Mouse (Mus musculus) 3T3-L1 (cell line): ENCODE data around the gene Plekha7.
A peak's percentile ranks its signal among the peaks of the same experiment; 100 is the strongest.

Experiments used
- DNase-seq: peaks from one replicate; pipeline ENCODE4 v3.0.0-alpha.2; 2015; ENCODE audit warnings: low read depth, low spot score

Gene Plekha7

DNA sequence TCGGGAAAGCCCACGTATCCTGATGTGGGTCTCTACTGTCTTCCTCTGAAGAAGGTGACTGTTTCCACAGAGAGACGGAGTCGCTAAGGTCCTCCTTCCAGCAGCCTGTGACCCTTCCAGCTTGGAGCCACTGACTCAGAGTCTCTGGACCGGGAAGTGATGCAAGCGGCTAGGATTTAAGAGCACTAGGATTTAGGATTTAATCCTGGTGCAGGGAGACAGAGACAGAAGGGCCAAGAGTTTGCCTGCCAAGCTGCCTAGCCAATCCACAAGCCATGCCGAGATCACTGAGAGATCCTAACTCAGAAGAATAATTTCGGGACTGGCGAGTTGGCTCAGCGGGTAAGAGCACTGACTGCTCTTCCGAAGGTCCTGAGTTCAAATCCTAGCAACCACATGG is 59.6 kb downstream of the Plekha7 start:
- DNase-seq: no peak

DNA sequence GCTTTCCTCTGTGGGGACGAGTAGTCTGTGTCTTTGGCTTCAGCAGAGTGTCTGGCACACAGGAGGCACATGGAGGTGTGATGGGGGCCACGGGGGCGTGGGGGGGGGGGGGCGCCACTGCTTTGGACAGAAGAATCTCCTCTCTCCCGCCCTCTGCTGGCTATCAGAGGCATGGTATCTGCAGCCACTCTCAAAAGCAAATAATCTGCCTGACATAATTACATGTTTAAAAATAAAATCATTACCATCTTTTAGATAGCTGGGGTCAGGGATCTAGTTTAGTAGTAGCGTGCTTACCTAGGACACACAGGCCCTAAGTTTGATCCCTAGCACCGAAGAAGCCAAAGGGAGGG is 60.8 kb downstream of the Plekha7 start:
- DNase-seq: no peak

DNA sequence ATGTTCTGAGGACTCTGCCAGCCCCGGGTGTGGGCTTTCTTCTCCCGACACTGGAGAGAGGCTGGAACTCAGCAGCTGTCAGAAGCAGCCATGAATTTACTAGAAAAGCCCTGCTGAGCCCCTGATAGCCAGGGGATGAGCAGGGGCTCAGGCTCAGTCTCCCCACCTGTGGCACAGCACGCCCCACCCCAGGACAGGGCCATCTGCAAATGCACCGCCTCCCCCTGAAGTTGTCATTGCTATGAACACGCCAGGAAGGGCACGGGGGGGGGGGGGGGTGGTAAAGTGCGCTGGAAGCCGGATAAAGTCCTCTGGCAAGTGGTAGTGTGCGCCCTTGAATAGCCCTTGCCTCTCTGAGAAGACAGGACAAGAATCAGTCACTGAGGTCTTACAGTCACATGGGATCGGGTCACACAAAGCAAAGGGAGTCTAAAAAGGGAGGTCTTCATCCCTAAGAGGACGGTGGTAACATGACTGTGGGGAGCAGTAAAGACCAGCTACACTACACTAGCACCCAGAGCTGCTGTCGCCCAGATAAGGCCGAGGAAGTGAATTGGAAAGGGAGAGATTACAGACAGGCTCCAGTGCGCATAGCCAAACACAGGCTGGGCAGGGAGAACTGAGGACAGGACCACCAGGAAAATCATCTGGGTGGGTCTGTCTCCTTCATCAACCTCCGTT is 61.3 kb downstream of the Plekha7 start:
- no peak for DNase-seq

DNA sequence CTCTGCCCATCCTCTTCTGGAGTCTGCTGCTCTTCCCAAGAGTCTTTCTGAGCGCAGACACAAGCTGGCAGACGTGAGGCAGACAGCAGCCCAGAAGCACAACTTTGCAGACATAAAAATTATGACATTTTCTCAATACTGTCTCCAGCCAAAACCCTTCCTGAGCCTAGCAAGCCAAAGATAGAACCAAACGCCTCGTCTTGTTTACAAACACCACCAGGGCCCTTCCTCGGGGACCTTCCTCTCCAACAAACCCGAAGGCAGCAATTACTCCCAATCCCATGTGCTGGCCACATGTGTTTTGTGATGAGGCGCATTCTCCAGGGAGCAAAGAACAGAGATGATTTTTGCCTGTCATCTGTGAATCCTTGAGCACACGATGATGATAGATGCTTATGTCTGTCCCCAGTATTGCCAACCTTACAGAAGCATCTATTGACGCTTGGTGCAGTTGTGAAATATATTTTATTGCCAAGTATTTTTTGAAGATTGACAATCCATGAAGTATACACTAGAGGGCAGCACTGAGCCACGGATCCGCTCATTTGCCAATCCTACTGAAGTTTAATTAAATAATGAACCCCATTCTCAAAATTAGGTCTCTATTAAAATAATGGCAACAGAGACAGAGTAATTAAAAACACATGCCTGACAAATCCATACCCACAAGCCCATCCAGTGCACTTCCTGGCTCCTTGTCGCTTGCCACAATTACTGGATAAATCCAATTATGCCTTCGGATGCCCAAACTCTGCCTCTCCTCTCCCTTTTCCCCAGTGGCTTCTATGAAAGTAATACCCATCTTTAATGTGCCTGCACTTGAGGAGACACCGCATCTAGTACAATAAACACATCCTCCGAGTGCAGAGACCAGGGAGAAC is 62.1 kb downstream of the Plekha7 start:
- DNase-seq: peak; percentile 40

DNA sequence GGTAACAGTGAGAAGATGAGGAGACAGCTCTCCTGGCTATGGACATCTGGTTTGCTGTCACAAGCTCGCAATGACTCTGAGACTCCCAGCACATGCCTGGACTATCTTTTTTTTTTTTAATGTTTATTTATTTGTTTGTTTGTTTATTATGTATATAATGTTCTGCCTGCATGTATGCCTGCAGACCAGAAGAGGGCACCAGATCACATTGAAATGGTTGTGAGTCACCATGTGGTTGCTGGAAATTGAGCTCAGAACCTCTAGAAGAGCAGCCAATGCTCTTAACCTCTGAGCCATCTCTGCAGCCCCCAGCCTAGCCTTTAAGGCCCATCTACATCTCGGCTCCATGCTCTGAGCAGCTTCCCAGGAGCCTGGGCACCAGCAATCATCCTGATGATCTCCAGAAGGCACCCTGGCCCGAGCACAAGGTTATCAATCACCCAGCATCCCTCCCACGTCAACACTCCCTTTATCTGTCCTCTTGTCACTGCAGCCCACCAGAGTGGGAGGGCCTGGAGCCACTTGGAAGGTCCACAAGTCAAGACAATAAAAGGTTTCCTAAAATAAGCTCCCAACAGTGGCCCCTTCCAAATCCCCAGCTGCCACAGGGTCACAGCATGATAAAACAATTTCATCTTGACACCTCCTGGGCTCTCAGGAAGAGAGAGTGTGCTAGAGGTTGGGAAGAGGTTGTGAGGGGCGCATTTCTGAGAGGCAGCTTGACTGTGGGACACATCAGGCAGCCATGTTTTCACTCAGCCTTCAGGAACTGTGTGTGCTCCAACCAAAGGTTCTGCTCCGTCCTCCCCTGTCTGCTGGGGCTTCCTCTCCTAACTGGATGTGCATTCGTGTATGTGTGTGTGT is 63.6 kb downstream of the Plekha7 start:
- DNase-seq: peak; percentile 41

GRCm38 (mm10) chr7:116242810-116243209 is 65.4 kb downstream of the Plekha7 start:
- no peak for DNase-seq

GRCm38 (mm10) chr7:116241601-116242000 is 66.6 kb downstream of the Plekha7 start:
- DNase-seq: no peak

DNA sequence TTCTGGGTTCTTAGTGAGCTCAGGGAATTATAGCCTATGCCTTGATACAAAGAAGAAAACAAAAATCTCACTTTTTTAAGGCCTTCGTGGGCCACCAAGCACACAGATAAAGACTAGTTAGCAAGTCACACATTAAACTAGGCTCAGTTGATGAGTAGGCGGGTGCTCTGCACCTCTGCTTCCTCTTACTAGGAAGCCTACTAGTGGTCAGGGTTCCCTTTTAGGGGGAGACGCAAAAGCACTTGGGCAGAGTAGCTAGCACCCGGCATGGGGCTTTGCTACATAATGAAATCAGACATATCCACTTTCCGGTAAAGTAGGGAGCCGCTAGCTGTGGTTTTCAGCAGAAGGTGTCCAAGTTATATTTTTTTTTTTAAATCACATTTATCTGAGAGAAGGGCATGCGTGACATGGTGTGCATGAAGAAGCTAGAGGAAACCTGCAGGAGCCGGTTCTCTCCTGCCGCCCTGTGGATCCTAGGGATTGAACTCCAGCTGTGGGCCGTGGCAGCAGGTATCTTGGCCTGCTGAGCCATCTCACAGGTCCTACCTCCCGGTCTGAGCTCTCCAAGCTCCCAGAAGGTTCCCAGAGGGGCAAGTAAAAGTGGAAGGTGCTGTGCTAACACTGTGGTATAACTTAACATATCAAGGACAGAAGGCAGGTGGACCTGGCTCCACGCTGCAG is 67.2 kb downstream of the Plekha7 start:
- DNase-seq: no peak

DNA sequence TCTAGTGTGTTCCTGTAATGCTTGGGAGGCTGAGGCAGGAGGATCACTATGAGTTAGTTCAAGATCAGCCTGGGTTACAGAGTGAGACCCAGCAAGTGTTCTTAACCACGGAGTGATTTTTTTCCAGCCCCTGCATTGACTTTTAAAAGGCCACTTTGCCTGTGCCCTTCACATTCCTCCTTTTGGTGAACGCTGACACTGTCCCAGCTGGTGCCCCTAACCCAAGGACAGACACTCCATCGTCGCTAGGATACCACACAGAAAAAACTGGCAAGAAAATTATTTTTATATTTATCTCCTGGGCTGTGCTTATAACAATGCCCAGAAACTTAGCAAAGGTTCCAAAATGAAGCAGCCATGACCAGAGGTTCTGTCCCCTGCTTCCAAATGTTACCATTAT is 67.8 kb downstream of the Plekha7 start:
- no peak for DNase-seq

- no peak for DNase-seq
Measured at GRCm38 (mm10) chr7:116238320-116238719, 69.9 kb downstream of the Plekha7 start.

DNA sequence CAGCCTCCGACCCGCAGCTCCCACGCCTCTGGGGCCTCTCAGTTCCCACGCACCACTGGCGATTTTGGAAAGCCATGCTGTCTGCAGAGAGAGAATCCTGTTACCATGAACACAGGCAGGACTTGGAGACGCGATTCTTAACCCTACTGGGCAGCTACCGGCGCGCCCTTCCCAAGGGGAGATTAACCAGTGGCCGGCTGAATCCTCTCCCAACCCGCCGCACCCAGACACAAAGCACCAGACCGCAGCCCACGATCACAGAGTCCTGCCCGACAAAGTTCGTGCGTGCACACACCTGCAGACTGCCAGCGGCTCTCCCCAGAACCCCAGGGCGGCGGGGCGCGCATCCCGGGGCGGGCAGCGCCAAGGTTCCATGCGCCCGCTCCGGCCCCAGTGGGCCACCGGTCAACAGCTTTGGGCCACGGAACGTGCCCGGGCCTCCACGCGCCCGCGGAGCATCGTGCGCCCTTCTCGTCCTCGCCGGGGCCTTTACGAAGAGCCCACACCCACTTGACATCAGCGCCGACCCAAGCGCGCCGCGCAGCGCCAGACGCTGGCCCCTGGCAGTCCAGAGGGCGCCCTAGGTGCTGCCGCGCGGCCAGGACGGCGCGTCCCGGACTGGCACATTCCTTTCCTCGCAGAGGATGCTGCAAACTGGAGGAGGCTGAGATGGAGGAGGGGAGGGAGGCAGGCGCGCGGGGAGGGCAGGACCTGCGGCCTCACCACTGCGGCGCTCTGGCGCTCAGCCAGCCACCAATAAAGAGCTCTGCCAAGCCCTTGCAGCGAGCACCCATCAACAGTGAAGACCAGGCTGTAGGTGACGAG is 70.8 kb downstream of the Plekha7 start:
- no peak for DNase-seq

GRCm38 (mm10) chr7:116236608-116237007 is 71.6 kb downstream of the Plekha7 start:
- DNase-seq: no peak

GRCm38 (mm10) chr7:116234287-116234806 is 73.8 kb downstream of the Plekha7 start:
- DNase-seq: no peak

- no peak for DNase-seq
Measured at GRCm38 (mm10) chr7:116230811-116231609, 77.2 kb downstream of the Plekha7 start.

DNA sequence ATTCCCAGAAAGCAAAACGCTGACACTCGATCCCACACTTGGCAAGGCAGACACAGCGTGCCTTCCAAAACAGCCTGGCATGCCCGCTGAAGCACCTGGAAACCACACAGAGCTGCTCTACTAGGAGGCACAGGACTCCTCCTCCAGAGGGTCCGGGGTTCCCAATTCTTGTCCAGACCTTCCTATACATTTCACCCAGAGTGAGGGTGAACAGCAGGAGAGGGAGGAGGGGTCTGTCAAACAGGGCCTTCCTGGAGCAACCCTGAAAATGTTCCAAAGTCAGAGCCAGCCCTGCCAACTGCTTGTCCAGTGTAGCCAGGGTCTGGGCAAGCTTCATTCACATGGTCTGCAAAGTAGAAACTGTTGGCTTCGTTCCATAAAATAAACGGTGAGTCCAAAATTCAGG is 81.3 kb downstream of the Plekha7 start:
- no peak for DNase-seq

- no peak for DNase-seq
Measured at GRCm38 (mm10) chr7:116226316-116226715, 81.9 kb downstream of the Plekha7 start.

- DNase-seq: no peak
Measured at GRCm38 (mm10) chr7:116224543-116224942, 83.6 kb downstream of the Plekha7 start.

DNA sequence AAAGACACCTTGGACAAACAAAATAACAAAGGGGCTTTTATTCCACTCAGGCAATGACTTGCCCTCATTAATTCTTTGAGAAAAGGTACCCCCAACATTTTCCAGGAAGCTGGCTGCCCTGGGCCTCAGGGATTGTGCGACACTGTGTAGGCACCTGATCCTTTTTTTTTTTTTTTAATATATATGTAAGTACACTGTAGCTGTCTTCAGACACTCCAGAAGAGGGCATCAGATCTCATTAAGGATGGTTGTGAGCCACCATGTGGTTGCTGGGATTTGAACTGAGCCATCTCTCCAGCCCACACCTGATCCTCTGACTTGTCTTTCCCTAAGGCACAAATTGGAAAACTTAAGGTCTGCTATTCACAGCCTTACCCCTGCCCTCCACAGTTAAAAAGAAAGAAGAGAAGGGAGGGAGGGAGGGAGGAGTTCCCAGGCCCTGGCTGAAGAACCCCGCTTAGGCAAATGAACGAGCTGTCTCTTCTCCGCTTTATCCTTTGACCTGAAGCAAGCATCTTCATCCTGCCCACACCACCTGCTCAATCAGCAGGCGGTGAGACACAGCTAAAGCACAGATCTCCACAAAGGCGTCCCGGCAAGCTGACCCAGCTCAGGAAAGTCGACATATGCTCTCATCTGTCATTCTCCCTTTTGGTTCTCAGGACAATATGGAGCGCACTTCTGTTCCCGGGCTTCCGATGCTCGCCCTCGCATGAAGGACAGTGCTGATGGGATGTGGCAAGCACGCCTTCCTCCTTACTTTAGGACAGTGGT is 85.0 kb downstream of the Plekha7 start:
- DNase-seq: no peak
